Mouse (Mus musculus) lung, embryonic 14.5 days (tissue): ENCODE data around the gene Actr1b. TPM values are rescaled to one million over a fixed set of nuclear protein-coding genes. Genes with fewer than 3 reads are reported as not detected.

Experiments
- ATAC-seq: fragments of 200-750 bp; cut with Nextera tagmentation; 2 replicates; pipeline ENCODE4 v1.8.0; 2017; ENCODE audit warnings: mild to moderate bottlenecking, moderate TSS enrichment, moderate library complexity; ENCODE audit not compliant: insufficient read depth
- DNase-seq: peaks from one replicate; pipeline ENCODE4 v3.0.0-alpha.2; 2015
- H3K27ac ChIP-seq: fragments of 300-500 bp; sonication (generic); 2 replicates; pipeline ENCODE4 v1.5.1; 2014; ENCODE audit warnings: low read depth, mild to moderate bottlenecking, moderate library complexity
- H3K27me3 ChIP-seq: fragments of 300-500 bp; sonication (generic); 2 replicates; pipeline ENCODE4 v1.6.1; 2014; ENCODE audit warnings: low read length, control low read depth; ENCODE audit not compliant: insufficient read depth
- H3K36me3 ChIP-seq: fragments of 300-500 bp; sonication (generic); 2 replicates; pipeline ENCODE4 v1.6.1; 2014; ENCODE audit warnings: control low read depth; ENCODE audit not compliant: insufficient read depth
- H3K4me1 ChIP-seq: fragments of 300-500 bp; sonication (generic); 2 replicates; pipeline ENCODE4 v1.6.1; 2014; ENCODE audit warnings: antibody characterized with exemption, control low read depth; ENCODE audit not compliant: insufficient read depth
- H3K4me2 ChIP-seq: fragments of 300-500 bp; sonication (generic); 2 replicates; pipeline ENCODE4 v1.6.1; 2014; ENCODE audit warnings: mild to moderate bottlenecking
- H3K4me3 ChIP-seq: fragments of 300-500 bp; sonication (generic); 2 replicates; pipeline ENCODE4 v1.5.1; 2014; ENCODE audit warnings: low read depth, low read length
- H3K9ac ChIP-seq: fragments of 300-500 bp; sonication (generic); 2 replicates; pipeline ENCODE4 v1.6.1; 2014
- H3K9me3 ChIP-seq: fragments of 300-500 bp; sonication (generic); 2 replicates; pipeline ENCODE4 v1.6.1; 2016; ENCODE audit warnings: low read depth, low read length, control low read depth
- CTCF ChIP-seq: IDR thresholded peaks from 2 replicates; pipeline ENCODE4 v1.5.1; 2016; ENCODE audit warnings: antibody characterized with exemption, low read depth
- WGBS: fragments of 180-500 bp; shearing (Covaris S2); extraction: QIAGEN DNeasy Blood & Tissue Kit; methylation state at CpG from one replicate; pipeline ENCODE4 v1.1.7; 2014; 5-methylcytosine and 5-hydroxymethylcytosine counted together
- polyA plus RNA-seq: library from polyadenylated mRNA; unstranded; fragments of >200 nt; fragmentation: Nextera tagmentation; extraction: Ambion mirVana; gene quantifications from 2 replicates; pipeline ENCODE4 v1.2.1, GENCODE M21; 2014

The Actr1b gene
- polyA plus RNA-seq, 1 experiment from 2014 or later, result 98.7 TPM

- no peak overlapping the region for H3K4me3 ChIP-seq
- WGBS, result 45% methylated on average over 15 of the region's 15 CpGs
- no peak for ATAC-seq
- no peaks in the 10 kb centered on the region for H3K36me3 ChIP-seq
- no peak overlapping the region for H3K9ac ChIP-seq
- TF ChIP-seq CTCF, result peak; percentile 67
- H3K9me3 ChIP-seq, result no peaks in the 10 kb centered on the region
- DNase-seq, result peak; percentile 56
- no peak overlapping the region for H3K4me2 ChIP-seq
- no peaks in the 10 kb centered on the region; the same call in 1 of the 2 replicates for H3K4me1 ChIP-seq
- H3K27ac ChIP-seq, result no peak overlapping the region
- no peaks in the 10 kb centered on the region for H3K27me3 ChIP-seq
Measured at GRCm38 (mm10) chr1:36746452-36746851, 32.2 kb upstream of the Actr1b start.

DNA sequence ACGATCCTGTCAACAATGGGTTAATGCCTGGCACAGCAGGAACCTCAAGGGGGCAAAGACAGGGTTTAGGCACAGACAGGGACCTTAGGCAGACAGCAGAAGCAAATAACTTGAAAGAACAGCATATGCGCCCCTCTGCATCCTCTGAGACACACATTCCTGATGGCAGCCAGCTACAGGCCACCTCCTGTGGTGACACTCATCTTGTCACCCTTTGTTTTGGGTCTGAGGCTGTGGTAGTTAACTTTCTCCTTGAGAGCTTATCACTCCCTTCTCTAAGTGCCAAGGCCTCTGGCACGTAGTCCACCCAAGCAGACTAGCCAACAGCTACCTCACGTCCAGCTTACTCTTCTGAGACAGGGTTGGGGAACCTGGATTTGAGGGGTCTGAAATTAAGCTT is 31.4 kb upstream of the Actr1b start:
- Histone ChIP-seq H3K27me3 (no peaks in the 10 kb centered on the region), H3K4me1 (no peaks in the 10 kb centered on the region; the same call in 1 of the 2 replicates), H3K27ac (no peak overlapping the region), H3K36me3 (no peaks in the 10 kb centered on the region), H3K9me3 (no peaks in the 10 kb centered on the region), H3K4me2 (no peak overlapping the region), H3K4me3 (no peak overlapping the region), H3K9ac (no peak overlapping the region)
- TF ChIP-seq CTCF, result no peak
- ATAC-seq (no peak), DNase-seq (no peak)
- WGBS, result 49% methylated on average over 4 of the region's 4 CpGs

- no peak overlapping the region for H3K27ac ChIP-seq
- no peak overlapping the region for H3K4me3 ChIP-seq
- H3K9me3 ChIP-seq, result no peaks in the 10 kb centered on the region
- H3K9ac ChIP-seq, result no peak overlapping the region
- peak; percentile 41; the same call in 1 of the 2 replicates for ATAC-seq
- H3K27me3 ChIP-seq, result no peaks in the 10 kb centered on the region
- peak overlapping the region; percentile 49 for H3K4me2 ChIP-seq
- H3K4me1 ChIP-seq, result no peaks in the 10 kb centered on the region; the same call in 1 of the 2 replicates
- WGBS, result 17% methylated on average over 17 of the region's 17 CpGs
- peak; percentile 85 for DNase-seq
- no peaks in the 10 kb centered on the region for H3K36me3 ChIP-seq
- TF ChIP-seq CTCF, result peak; percentile 86
Measured at GRCm38 (mm10) chr1:36744268-36744944, 30.2 kb upstream of the Actr1b start.

GRCm38 (mm10) chr1:36743046-36743445 is 28.8 kb upstream of the Actr1b start:
- WGBS, result 61% methylated on average over 9 of the region's 9 CpGs
- no peak overlapping the region for H3K4me2 ChIP-seq
- H3K4me3 ChIP-seq, result no peak overlapping the region
- DNase-seq (no peak), ATAC-seq (no peak)
- H3K27me3 ChIP-seq, result no peaks in the 10 kb centered on the region
- H3K36me3 ChIP-seq, result no peaks in the 10 kb centered on the region
- no peak for TF ChIP-seq CTCF
- H3K27ac ChIP-seq, result no peak overlapping the region
- no peaks in the 10 kb centered on the region; the same call in 1 of the 2 replicates for H3K4me1 ChIP-seq
- no peaks in the 10 kb centered on the region for H3K9me3 ChIP-seq
- no peak overlapping the region for H3K9ac ChIP-seq

DNA sequence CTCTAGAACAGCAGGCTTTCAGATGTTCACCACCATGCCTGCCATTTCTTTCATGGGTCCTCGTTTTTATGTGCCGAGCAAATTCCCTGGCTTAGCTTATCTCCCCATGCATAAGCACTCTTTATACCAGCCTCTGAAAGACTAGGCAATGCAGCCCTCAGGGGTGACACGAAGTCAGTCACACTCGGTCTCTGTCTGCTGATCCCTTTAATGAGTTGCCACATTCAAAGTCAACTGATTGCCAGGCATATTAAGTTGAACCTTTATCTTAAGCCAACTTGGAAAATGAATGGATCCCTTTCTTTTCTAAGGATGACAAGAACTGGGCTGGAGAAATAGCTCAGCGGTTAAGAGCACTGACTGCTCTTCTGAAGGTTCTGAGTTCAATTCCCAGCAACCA is 25.0 kb upstream of the Actr1b start:
- WGBS, result 66% methylated on average over 5 of the region's 5 CpGs
- ATAC-seq, result no peak
- no peaks in the 10 kb centered on the region for H3K27me3 ChIP-seq
- H3K27ac ChIP-seq, result no peak overlapping the region
- no peak for TF ChIP-seq CTCF
- H3K9me3 ChIP-seq, result no peaks in the 10 kb centered on the region
- H3K36me3 ChIP-seq, result no peaks in the 10 kb centered on the region
- no peaks in the 10 kb centered on the region for H3K4me1 ChIP-seq
- no peak overlapping the region for H3K4me3 ChIP-seq
- no peak for DNase-seq
- H3K9ac ChIP-seq, result no peak overlapping the region
- H3K4me2 ChIP-seq, result no peak overlapping the region

DNA sequence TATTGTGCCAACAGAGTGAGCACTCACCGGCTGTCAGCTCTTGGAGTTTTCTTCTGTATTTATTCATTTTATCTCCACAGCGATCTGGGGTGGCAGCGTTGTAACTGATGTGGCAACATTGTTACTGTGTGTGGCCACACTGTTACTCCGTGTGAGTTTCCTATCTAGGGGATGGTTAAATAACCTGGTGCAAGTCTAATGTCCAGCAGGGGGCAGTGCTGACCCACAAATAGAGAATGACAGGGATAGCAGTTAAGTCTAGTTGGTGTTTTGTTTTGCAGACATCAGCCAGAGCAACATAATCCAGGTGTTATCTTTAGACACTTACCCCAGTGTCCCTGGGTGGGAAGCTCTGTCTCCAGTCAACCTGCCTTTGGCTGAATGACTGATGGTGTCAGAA is 23.1 kb upstream of the Actr1b start:
- Histone ChIP-seq H3K4me1 (no peaks in the 10 kb centered on the region), H3K27me3 (no peaks in the 10 kb centered on the region), H3K36me3 (no peaks in the 10 kb centered on the region), H3K4me3 (no peak overlapping the region), H3K27ac (no peak overlapping the region), H3K4me2 (no peak overlapping the region), H3K9me3 (no peaks in the 10 kb centered on the region), H3K9ac (no peak overlapping the region)
- TF ChIP-seq CTCF, result peak; percentile 89
- DNase-seq (peak; percentile 93), ATAC-seq (peak; percentile 44; the same call in 1 of the 2 replicates)
- WGBS, result 11% methylated on average over 4 of the region's 4 CpGs

- Histone ChIP-seq H3K27ac (no peak overlapping the region), H3K4me3 (no peak overlapping the region), H3K9me3 (no peaks in the 10 kb centered on the region), H3K9ac (no peak overlapping the region), H3K4me2 (no peak overlapping the region), H3K4me1 (no peaks in the 10 kb centered on the region), H3K36me3 (no peaks in the 10 kb centered on the region), H3K27me3 (no peaks in the 10 kb centered on the region)
- 64% methylated on average over 4 of the region's 4 CpGs for WGBS
- no peak for TF ChIP-seq CTCF
- DNase-seq (no peak), ATAC-seq (no peak)
Measured at GRCm38 (mm10) chr1:36724057-36724431, 9.8 kb upstream of the Actr1b start.
